Mouse (Mus musculus) cerebellum, adult 2 months (tissue): Measurements from ENCODE around the gene Pkm.

Experiments
- CTCF ChIP-seq: fragments of 200-500 bp; IDR thresholded peaks from 2 replicates; pipeline ENCODE4 v1.5.1; 2011; ENCODE audit warnings: low read depth, mild to moderate bottlenecking, control low read depth, low read length, moderate library complexity, borderline replicate concordance; ENCODE audit not compliant: insufficient read depth
- POLR2A ChIP-seq: fragments of 200-500 bp; IDR thresholded peaks from 2 replicates; pipeline ENCODE4 v1.6.1; 2011; ENCODE audit warnings: low read length, control low read depth, borderline replicate concordance; ENCODE audit not compliant: insufficient read depth

- TF ChIP-seq POLR2A (no peak), CTCF (no peak)
Measured at GRCm38 (mm10) chr9:59680534-59680875, 24.3 kb downstream of the Pkm start.
